Mouse (Mus musculus): ENCODE measurements around the gene Prkrip1.
"Not testable (repeated sequence)": the region's sequence is repeated elsewhere in the genome, so short reads cannot be mapped to it uniquely, and the experiment has no call there.

The Prkrip1 gene

DNA sequence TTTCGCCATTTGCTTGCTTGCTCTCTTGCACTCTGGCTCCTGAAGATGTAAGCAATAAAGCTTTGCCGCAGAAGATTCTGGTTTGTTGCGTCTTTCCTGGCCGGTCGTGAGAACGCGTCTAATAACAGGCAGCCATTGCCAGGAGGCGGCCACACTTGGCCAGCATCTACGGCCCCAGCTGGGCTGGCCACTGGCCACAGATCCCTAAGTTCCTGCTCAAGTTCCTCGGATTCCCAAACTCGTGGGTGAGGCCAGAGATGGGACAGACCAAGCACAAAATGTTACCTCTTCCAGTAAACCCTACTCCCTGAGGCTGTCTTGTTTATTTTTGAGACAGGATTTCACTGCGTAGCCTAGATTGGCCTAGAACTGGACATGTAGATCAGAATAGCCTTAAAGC is 38.7 kb downstream of the Prkrip1 start:
- DNase-seq, result not testable (repeated sequence)

DNA sequence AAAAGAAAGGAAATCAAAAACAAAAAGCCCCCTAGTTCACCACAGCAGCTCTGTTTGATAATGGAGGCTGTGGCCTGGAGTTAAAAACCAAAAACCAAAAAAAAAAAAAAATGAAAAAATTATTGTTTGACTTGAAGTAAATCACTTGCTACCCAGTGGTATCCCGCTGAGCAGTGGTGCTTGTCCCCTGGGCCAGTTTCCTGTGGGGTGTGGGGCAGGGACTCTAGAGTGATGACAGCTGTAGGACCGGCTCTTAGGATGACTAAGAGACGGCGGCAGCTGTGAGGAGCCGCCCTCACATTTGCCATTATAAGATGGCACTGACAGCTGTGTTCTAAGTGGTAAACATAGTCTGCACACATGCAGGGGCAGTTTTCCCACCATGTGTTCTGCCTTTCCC is 43.4 kb downstream of the Prkrip1 start:
- no peak for DNase-seq

DNA sequence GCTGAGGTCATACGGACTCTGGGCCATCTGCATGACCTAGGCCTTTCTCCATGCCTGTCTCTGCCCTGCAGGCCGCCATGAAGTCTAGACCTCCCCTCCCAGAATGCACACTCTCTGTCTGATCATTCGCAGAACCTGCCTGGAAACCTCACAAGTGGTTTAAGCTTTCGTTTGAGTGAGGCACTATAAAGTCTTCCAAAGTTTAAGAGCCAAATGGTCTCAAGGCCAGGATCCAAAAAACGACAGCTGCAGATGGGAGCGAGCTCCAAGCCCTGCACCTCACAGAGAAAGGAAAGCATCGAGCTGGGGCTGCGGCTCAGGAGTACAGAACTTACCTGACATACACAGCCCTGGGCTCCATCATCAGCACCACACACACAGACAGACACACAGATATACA is 46.4 kb downstream of the Prkrip1 start:
- no peak for DNase-seq

DNA sequence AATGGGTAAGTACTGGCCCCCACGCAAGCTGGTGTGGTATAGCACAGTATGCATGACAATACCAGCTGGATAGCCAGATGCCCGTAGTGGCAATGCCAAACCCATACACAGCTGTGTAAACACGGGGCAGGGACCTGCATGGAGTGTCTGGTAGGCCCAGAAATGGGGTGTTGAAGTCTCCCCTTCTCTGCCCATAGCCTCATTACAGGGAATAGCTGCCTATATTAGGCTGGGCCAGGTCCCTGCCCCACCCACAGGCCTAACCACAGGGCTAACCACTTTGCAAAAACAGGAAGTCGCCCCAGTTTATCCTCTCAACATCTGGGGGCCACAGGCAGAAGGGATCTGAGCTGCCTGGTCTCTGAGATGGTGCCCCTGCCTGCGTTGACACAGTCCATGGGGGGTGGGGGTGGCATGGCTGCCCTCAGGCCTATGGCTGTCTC is 49.6 kb downstream of the Prkrip1 start:
- not testable (repeated sequence) for DNase-seq

DNA sequence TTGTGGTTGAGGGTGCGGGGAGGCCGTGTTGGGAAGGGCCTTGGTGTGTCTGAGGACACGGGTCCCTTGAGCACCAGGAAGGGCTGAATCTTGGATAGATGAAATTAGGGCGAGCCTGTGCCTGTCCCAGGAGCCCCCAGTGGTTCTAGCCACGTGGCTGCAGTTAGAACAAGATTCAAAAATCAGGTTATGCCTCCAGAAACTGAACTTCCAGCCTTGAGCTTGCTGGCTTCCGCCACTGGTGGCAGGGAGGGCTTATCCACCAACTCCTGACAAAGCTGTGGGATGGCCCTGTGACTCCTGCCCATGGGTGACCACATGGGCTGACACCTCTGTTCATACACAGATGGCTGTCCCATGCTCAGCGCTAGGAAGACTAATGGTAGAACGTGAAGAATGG is 51.1 kb downstream of the Prkrip1 start:
- DNase-seq, result no peak

DNA sequence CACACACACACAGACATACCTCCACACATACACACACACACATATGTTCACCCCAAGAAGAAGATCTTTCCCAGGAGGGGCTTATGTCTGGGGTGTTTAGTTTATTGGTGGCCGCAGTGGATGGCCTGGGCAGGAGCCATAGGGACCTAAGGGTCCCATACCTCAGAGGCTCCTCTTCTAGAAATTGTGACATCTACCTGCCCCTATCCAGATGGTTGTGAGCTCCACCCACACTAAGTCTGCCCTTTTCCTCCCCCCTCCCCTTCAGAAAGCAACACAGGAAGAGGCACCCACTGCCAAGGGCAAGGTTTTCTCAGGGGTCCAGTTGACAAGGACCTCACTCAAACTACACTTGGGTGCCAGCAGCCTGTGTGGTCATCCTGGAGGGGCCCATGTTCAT is 51.8 kb downstream of the Prkrip1 start:
- DNase-seq, result no peak

DNA sequence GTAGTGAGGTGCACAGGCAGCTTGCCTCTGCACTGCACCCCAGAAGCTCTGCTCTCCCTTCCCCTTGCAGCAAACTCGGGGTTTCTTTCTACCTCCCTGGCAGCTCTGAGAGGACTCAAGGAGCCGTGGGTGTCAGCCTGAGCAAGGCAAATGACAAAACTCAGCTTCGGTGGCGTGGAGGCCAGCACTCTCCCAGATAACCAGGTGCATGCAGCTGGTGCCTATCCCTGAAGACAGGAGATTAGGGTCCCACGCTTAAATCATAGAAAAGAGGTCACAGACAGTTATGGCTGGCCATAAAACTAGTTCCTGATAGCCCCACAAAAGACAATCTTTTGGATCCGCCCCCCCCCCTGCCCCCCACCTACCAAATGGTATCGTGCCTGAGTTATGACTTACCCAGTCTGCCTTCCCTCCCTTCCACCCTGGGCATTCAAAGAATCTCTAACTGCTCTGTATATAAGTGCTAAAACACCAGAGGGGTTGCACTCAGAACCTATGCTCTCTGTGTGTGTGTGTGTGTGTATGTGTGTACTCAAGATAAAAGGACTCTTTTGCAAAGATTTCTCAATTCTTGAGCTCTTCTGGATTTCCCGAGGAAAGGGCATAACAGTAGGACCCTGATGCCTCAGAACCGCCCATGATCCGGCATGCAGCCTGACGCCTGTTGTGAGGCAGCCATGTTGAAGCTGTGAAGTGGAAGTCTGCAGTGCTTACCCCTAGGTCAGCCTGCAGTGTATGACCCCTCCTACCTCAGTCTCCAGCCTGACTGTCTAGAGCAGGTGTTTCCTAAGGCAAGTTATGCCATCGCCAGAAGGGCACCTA is 53.9 kb downstream of the Prkrip1 start:
- DNase-seq, result no peak

DNA sequence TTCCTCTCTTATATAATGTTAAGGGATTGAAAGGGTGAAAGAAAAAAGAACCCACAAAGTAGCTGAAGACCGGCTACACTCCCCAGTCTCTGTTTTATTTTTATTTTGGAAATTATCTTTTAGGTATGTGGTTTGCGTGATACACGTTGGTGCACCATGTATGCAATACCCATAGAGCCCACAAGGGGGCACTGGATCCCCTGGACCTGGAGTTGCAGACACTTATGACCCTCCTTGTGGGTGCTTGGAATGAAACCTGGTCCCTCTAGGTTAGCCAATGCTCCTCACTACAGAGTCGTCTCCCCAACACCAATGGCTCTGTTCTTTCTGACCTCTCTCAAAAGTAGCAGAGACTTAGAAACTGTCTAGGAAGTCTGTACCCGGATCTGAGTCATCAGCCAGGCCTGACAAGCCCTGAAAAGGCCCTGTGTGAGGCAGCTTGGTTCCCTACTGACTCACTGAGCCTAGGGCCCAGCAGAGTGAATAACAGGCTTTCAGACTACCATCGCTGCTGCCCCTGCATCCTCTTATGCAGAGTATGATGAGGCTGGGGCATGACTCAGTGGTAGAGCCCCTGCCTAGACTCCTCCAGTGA is 55.5 kb downstream of the Prkrip1 start:
- DNase-seq, result no peak

DNA sequence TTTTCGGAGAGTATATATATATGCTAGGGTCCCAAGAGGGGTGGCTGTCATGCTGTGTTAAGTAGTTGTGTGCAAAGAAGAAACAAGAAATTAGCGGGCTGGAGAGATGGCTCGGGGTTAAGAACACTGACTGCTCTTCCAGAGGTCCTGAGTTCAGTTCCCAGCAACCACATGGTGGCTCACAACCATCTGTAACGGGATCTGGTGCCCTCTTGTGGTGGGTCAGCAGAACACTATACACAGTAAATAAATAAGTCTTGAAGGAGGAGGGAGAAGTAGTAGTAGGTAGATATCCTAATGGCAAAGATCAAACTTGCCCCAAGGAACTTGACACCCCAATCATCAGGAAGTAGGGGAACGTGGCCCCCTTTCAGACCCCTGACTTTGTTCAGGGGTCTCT is 56.0 kb downstream of the Prkrip1 start:
- DNase-seq, result no peak

DNA sequence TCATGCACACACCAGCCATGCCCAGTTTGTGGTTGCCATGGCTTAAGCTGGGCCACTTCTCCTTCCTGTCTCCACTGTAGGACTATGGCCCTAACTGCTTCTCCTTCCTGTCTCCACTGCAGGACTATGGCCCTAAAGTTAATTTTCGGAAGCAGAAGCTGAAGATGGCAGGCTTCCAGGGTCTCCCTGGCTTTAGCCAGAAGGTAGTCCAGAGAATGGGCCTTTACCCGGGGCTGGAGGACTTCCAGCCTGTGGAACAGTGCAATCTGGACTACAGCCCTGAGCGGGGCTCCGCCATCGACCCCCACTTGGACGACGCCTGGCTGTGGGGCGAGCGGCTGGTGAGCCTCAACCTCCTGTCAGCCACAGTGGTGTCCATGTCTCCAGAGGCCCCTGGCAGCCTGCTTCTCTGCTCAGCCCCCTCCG is 58.7 kb downstream of the Prkrip1 start:
- peak; percentile 31 for DNase-seq

DNA sequence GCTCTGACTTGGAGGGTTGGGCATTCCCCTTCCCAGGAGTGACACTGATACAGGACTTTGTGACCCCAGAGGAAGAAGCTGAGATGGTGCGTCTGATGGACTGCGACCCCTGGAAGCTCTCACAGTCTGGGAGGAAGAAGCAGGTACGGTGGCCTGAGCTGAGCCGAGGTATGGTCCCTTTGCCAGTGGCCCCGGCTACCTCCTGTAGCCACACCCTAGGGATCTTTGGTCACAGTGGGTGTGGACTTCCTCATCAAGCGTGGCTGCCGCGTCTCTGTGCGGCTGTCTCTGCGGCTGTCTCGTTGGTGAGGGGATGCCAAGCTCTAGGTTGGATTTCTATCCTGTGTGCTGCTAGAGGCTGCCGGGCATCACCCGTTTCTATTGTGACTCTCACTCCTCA is 59.4 kb downstream of the Prkrip1 start:
- no peak for DNase-seq

DNA sequence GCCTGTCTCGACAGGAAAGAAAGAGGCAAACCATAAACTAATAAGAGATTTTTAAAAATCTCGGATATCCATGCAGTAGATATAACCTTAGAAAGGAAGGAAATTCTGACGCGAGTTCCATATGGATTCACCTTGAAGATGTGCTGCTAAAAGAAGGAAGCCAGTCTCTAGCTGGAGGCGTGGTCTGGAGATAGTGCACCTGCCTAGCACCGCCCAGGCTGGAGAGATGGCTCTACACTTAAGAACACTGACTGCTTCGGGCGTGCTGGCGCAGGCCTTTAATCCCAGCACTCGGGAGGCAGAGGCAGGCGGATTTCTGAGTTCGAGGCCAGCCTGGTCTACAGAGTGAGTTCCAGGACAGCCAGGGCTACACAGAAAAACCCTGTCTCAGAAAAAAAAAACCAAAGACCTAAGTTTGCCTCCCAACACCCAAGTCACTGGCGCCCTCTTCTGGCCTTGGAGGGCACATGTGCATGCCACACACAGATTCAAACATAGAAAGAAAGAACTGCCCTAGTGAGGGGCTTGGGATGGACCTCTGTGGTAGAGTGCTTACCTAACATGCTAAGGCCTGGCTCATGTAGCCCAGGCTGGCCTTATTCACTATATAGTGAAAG is 61.0 kb downstream of the Prkrip1 start:
- peak; percentile 41 for DNase-seq

DNA sequence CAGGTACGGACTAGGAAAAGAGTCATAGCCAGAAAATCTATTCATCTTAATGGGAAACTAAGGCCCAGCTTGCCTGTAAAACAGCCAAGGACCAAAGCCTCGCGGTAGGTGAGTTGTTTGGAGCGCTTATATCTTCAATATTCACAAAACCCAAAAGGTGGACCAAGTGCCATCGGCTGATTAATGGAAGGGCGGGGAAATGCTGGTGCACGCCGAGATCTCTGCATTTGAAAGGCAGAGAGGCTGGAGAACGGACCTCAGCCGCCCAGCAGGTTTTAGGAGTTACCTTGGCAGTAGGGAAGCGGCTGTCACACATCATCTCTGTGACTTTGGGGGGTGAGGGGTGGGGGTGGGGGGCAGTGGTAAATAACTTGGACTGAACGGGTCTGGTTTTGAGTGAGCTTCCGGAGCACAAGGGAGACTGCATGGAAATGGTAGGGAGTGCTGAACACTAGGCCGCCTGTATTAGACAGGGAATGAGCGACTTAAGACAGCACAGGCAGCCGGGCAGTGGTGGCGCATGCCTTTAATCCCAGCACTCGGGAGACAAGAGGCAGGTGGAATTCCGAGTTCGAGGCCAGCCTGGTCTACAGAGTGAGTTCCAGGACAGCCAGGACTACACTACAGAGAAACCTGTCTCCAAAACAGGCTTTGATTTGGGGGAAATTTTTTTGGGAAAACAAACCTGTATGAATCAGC is 62.3 kb downstream of the Prkrip1 start:
- DNase-seq, result no peak

DNA sequence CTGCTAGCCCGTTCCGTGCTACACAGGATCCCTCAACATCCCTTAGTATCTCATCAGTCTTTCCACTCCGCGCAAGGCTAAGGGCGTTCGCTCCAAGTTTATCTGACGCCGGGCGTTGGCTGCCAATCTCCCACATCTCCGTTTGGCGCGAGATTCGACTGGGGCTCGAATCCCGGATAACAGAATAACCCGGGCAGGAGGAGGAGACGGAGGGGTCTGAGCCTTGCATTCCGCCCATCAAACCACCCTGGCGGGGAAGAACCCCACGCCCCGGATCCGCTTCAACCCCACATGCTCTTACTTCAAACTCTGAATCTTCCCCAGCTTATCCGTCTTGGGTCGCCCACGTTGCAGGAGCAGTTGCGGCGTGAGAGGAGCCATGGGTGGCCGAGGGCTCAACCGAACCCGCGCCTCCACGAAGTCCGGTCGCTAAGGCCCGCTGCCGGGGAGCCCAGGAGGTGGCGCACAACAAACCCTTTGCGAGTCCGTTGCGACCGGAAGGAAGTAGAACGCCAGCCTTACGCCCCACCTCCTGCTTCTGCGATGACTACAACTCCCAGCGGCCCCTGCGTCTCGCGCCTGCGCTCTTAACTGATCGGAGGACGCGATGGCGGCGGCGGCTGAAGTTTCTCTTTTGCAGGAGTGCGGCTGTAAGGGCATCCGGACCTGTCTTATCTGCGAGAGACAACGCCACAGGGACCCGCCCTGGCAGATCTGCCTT is 63.0 kb downstream of the Prkrip1 start, which contains the start of the genes Lrwd1 and Alkbh4:
Gene Lrwd1, minus strand, starts transcription at position 504 of the 721 bp plus-strand sequence.
Gene Alkbh4, plus strand, starts transcription at position 576 of the 721 bp plus-strand sequence.
- DNase-seq, result peak; percentile 94
